Mouse (Mus musculus) liver, embryonic 14.5 days (tissue): ENCODE data around the gene Cfap46.

Source experiments
- CTCF ChIP-seq: IDR thresholded peaks from 2 replicates; pipeline ENCODE4 v1.5.1; 2016; ENCODE audit warnings: antibody characterized with exemption, low read depth, control low read depth
- EP300 ChIP-seq: IDR thresholded peaks from 2 replicates; pipeline ENCODE4 v1.6.1; 2016; ENCODE audit warnings: antibody characterized with exemption, low read depth

- TF ChIP-seq CTCF (no peak), EP300 (no peak)
Measured at GRCm38 (mm10) chr7:139556746-139557526, 126.7 kb downstream of the Cfap46 start.
